Mouse (Mus musculus) midbrain, embryonic 15.5 days (tissue): ENCODE data around the gene Tspan7. TPM values are rescaled to one million over a fixed set of nuclear protein-coding genes. Genes with fewer than 3 reads are reported as not detected.

Source experiments
- ATAC-seq: fragments of 200-750 bp; cut with Nextera tagmentation; replicated peaks from 2 replicates; pipeline ENCODE4 v1.8.0; 2017; ENCODE audit warnings: moderate TSS enrichment
- H3K27ac ChIP-seq: fragments of 300-500 bp; sonication (generic); 2 replicates; pipeline ENCODE4 v1.5.1; 2015; ENCODE audit warnings: mild to moderate bottlenecking, inconsistent platforms
- H3K27me3 ChIP-seq: fragments of 300-500 bp; sonication (generic); replicated peaks from 2 replicates; pipeline ENCODE4 v1.6.1; 2015; ENCODE audit warnings: inconsistent platforms
- H3K36me3 ChIP-seq: fragments of 300-500 bp; sonication (generic); replicated peaks from 2 replicates; pipeline ENCODE4 v1.6.1; 2015; ENCODE audit warnings: inconsistent platforms
- H3K4me1 ChIP-seq: fragments of 300-500 bp; sonication (generic); 2 replicates; pipeline ENCODE4 v1.6.1; 2015; ENCODE audit warnings: inconsistent platforms
- H3K4me2 ChIP-seq: fragments of 300-500 bp; sonication (generic); 2 replicates; pipeline ENCODE4 v1.6.1; 2015; ENCODE audit warnings: inconsistent platforms, mild to moderate bottlenecking, moderate library complexity
- H3K4me3 ChIP-seq: fragments of 300-500 bp; sonication (generic); 2 replicates; pipeline ENCODE4 v1.5.1; 2015; ENCODE audit warnings: mild to moderate bottlenecking, inconsistent platforms
- H3K9ac ChIP-seq: fragments of 300-500 bp; sonication (generic); 2 replicates; pipeline ENCODE4 v1.6.1; 2015; ENCODE audit warnings: mild to moderate bottlenecking, inconsistent platforms
- H3K9me3 ChIP-seq: fragments of 300-500 bp; sonication (generic); 2 replicates; pipeline ENCODE4 v1.6.1; 2016; ENCODE audit warnings: inconsistent platforms
- WGBS: fragments of 180-500 bp; shearing (Covaris S2); methylation state at CpG from one replicate; pipeline ENCODE4 v1.1.7; 2015; ENCODE audit warnings: mixed read lengths; 5-methylcytosine and 5-hydroxymethylcytosine counted together
- polyA plus RNA-seq: library from polyadenylated mRNA; unstranded; fragments of >200 nt; fragmentation: Nextera tagmentation; extraction: Ambion mirVana; gene quantifications from 2 replicates; pipeline ENCODE4 v1.2.1, GENCODE M21; 2015

The Tspan7 gene
- 422 and 425 TPM in 2 replicates for polyA plus RNA-seq

GRCm38 (mm10) chrX:10484872-10485569, at the start of gene Tspan7:
Tspan7 (plus strand) TSS chrX:10485158.
- Histone ChIP-seq H3K4me2 (peak within 1 kb of the TSS; percentile 49), H3K9ac (peak within 1 kb of the TSS; percentile 63)
- 10% methylated on average over 24 of the region's 41 CpGs for WGBS

GRCm38 (mm10) chrX:10449323-10449980, 35.5 kb upstream of the Tspan7 start:
- WGBS, result 79% methylated on average over 10 of the region's 10 CpGs
- Histone ChIP-seq H3K9ac (no peak overlapping the region), H3K27ac (no peak overlapping the region)

More at GRCm38 (mm10) chrX:10484872-10485569, at the start of gene Tspan7:
- Histone ChIP-seq H3K9me3 (no peaks in the 10 kb centered on the region), H3K4me1 (no peaks in the 10 kb centered on the region), H3K27ac (peak within 1 kb of the TSS; percentile 79), H3K27me3 (no peaks in the 10 kb centered on the region), H3K36me3 (no peaks in the 10 kb centered on the region), H3K4me3 (peak within 1 kb of the TSS; percentile 53)
- peak; percentile 87 for ATAC-seq

GRCm38 (mm10) chrX:10450143-10451060, 34.6 kb upstream of the Tspan7 start:
- Histone ChIP-seq H3K36me3 (no peaks in the 10 kb centered on the region), H3K27me3 (no peaks in the 10 kb centered on the region), H3K9ac (no peak overlapping the region), H3K4me1 (no peaks in the 10 kb centered on the region), H3K4me2 (no peak overlapping the region), H3K27ac (no peak overlapping the region), H3K9me3 (no peaks in the 10 kb centered on the region), H3K4me3 (no peak overlapping the region)
- no peak for ATAC-seq
- WGBS, result 33% methylated on average over 2 of the region's 2 CpGs

More at GRCm38 (mm10) chrX:10449323-10449980, 35.5 kb upstream of the Tspan7 start:
- H3K9me3 ChIP-seq, result no peaks in the 10 kb centered on the region
- H3K36me3 ChIP-seq, result no peaks in the 10 kb centered on the region
- no peak for ATAC-seq
- H3K4me1 ChIP-seq, result no peaks in the 10 kb centered on the region
- H3K4me3 ChIP-seq, result no peak overlapping the region
- no peaks in the 10 kb centered on the region for H3K27me3 ChIP-seq
- H3K4me2 ChIP-seq, result no peak overlapping the region

GRCm38 (mm10) chrX:10453798-10454197, 31.2 kb upstream of the Tspan7 start:
- H3K27me3 ChIP-seq, result no peaks in the 10 kb centered on the region
- H3K27ac ChIP-seq, result no peak overlapping the region
- no peaks in the 10 kb centered on the region for H3K9me3 ChIP-seq
- no peaks in the 10 kb centered on the region for H3K4me1 ChIP-seq
- no peak overlapping the region for H3K4me3 ChIP-seq
- H3K4me2 ChIP-seq, result no peak overlapping the region
- H3K9ac ChIP-seq, result no peak overlapping the region
- no peaks in the 10 kb centered on the region for H3K36me3 ChIP-seq
- no peak for ATAC-seq
- WGBS, result 55% methylated on average over 1 of the region's 1 CpGs

- Histone ChIP-seq H3K9ac (no peak overlapping the region), H3K9me3 (no peaks in the 10 kb centered on the region), H3K4me1 (no peaks in the 10 kb centered on the region), H3K27ac (no peak overlapping the region), H3K4me3 (no peak overlapping the region), H3K36me3 (no peaks in the 10 kb centered on the region), H3K27me3 (no peaks in the 10 kb centered on the region), H3K4me2 (no peak overlapping the region)
- 86% methylated on average over 3 of the region's 3 CpGs for WGBS
- ATAC-seq, result no peak
Measured at GRCm38 (mm10) chrX:10457256-10457655, 27.7 kb upstream of the Tspan7 start.

- Histone ChIP-seq H3K27me3 (no peaks in the 10 kb centered on the region), H3K4me3 (no peak overlapping the region), H3K4me2 (no peak overlapping the region), H3K9ac (no peak overlapping the region), H3K9me3 (no peaks in the 10 kb centered on the region), H3K4me1 (no peaks in the 10 kb centered on the region), H3K36me3 (no peaks in the 10 kb centered on the region), H3K27ac (no peak overlapping the region)
- ATAC-seq, result no peak
- 92% methylated on average over 1 of the region's 1 CpGs for WGBS
Measured at GRCm38 (mm10) chrX:10477088-10477487, 7.9 kb upstream of the Tspan7 start.

- Histone ChIP-seq H3K36me3 (no peaks in the 10 kb centered on the region), H3K27ac (no peak overlapping the region; the same call in 1 of the 2 replicates), H3K4me2 (no peak overlapping the region), H3K9me3 (no peaks in the 10 kb centered on the region), H3K4me1 (no peaks in the 10 kb centered on the region), H3K27me3 (no peaks in the 10 kb centered on the region), H3K9ac (no peak overlapping the region), H3K4me3 (no peak overlapping the region)
- ATAC-seq, result peak; percentile 45; the same call in 1 of the 2 replicates
- WGBS, result 68% methylated on average over 10 of the region's 10 CpGs
Measured at GRCm38 (mm10) chrX:10479031-10479886, 5.7 kb upstream of the Tspan7 start.

- H3K27ac ChIP-seq, result no peak overlapping the region
- H3K27me3 ChIP-seq, result no peaks in the 10 kb centered on the region
- no peak overlapping the region for H3K9ac ChIP-seq
- H3K4me1 ChIP-seq, result no peaks in the 10 kb centered on the region
- H3K9me3 ChIP-seq, result no peaks in the 10 kb centered on the region
- H3K36me3 ChIP-seq, result no peaks in the 10 kb centered on the region
- 86% methylated on average over 4 of the region's 4 CpGs for WGBS
- H3K4me3 ChIP-seq, result no peak overlapping the region
- no peak overlapping the region for H3K4me2 ChIP-seq
- ATAC-seq, result no peak
Measured at GRCm38 (mm10) chrX:10479943-10480342, 5.0 kb upstream of the Tspan7 start.

- peak overlapping the region; percentile 79 for H3K27ac ChIP-seq
- H3K36me3 ChIP-seq, result no peaks in the 10 kb centered on the region
- peak overlapping the region; percentile 49 for H3K4me2 ChIP-seq
- WGBS, result 12% methylated on average over 27 of the region's 27 CpGs
- peak overlapping the region; percentile 63 for H3K9ac ChIP-seq
- H3K27me3 ChIP-seq, result no peaks in the 10 kb centered on the region
- no peaks in the 10 kb centered on the region for H3K9me3 ChIP-seq
- H3K4me1 ChIP-seq, result no peaks in the 10 kb centered on the region
- peak; percentile 92 for ATAC-seq
- H3K4me3 ChIP-seq, result peak overlapping the region; percentile 53
Measured at GRCm38 (mm10) chrX:10485664-10486211, 780 bp downstream of the Tspan7 start.

- Histone ChIP-seq H3K4me2 (no peak overlapping the region), H3K27me3 (no peaks in the 10 kb centered on the region), H3K9ac (no peak overlapping the region), H3K27ac (no peak overlapping the region), H3K9me3 (no peaks in the 10 kb centered on the region), H3K4me3 (no peak overlapping the region), H3K36me3 (no peaks in the 10 kb centered on the region), H3K4me1 (no peaks in the 10 kb centered on the region)
- WGBS, result 71% methylated on average over 2 of the region's 2 CpGs
- ATAC-seq, result no peak
Measured at GRCm38 (mm10) chrX:10498580-10498979, 13.6 kb downstream of the Tspan7 start.

GRCm38 (mm10) chrX:10502616-10503015, 17.7 kb downstream of the Tspan7 start:
- H3K4me2 ChIP-seq, result no peak overlapping the region
- no peaks in the 10 kb centered on the region for H3K36me3 ChIP-seq
- no peaks in the 10 kb centered on the region for H3K27me3 ChIP-seq
- H3K4me1 ChIP-seq, result no peaks in the 10 kb centered on the region
- no peak overlapping the region for H3K27ac ChIP-seq
- H3K9ac ChIP-seq, result no peak overlapping the region
- ATAC-seq, result no peak
- H3K9me3 ChIP-seq, result no peaks in the 10 kb centered on the region
- H3K4me3 ChIP-seq, result no peak overlapping the region
- WGBS, result 67% methylated on average over 2 of the region's 2 CpGs
